Mouse (Mus musculus) c-Kit-positive CD71-positive TER-119-positive erythroid progenitor cells, embryonic 14.5 days (primary cell): ENCODE measurements at regions not wholly inside any gene's neighbourhood (a gene's known extent, or its start where the extent isn't known, plus 50 kb on each side); places are given as distances from the start of the nearest gene placed in this dataset.
A peak's percentile ranks its signal among the peaks of the same experiment; 100 is the strongest.

Experiments used
- DNase-seq: peaks from one replicate; pipeline ENCODE4 v3.0.0-alpha.2; 2013; ENCODE audit warnings: low spot score

DNA sequence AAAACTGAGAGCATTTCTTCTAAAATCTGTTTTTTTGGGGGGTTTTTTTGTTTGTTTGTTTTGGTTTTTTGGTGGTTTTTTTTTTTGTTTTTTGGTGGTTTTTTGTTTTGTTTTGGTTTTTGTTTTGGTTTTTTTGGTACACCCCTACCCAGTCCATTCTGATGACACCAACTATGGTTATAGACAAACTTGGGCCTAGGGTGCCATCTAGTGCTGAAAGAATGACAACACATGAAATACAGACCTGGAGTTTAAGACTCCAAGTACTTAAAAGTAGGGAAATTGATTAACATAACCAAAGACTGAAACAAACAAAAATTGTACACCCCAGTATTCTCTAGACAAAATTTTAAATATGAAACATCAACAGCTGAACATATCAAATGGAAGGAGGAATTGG, 76.0 kb upstream of the Ano5 start:
- peak; percentile 5 for DNase-seq

DNA sequence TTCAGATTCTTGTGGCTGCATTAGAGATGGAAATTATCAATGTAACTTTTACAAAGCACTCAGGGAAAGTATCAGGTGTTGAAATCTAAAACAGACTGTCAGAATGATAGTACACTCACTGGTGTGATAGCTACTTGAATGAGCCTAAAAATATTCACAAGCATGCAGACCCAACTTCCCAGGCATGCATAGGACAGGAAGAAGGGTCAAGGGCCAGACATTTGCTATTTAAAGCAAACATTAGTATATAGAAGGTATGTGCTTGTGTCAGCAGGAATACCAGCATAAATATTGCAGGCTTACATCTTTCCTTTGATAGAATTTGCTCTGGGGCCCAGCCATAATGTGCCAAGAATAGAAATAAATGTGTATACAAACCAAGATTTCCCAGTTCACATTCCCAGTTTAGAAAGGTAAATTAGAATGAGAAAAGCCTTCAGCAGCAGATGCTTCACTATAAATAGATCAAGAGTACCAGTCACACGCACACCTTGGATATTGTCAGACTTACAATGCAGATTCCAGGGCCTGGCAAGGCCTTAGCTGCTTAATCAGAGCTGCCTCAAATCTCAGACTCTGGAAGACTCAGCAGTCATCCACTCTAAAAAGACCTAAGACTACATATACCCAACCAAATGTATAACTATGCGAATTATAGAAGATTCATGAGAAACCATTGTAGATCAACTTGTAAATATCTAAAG, 55.7 kb upstream of the Ano5 start:
- no peak for DNase-seq

DNA sequence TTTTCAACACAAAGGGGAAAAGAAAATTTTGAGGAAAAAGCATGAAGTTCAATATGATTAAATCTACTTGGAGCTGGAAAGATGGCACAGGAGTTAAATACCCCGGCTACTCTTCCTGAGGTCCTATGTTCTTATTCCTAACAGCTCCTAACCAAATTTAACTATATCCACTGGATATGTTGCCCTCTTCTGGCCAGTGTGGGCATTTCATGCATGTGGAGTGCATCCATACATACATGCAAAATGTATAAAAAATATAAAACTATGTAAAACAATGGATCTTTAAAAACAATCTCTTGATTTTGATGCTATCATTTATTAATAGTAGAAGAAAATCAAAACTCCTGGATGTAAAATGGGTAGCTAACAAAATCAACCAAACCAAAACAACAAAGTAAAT, 52.1 kb upstream of the Ano5 start:
- no peak for DNase-seq
